ENCODE assay signal across 8 mouse cellular contexts in the genomic region with DNA sequence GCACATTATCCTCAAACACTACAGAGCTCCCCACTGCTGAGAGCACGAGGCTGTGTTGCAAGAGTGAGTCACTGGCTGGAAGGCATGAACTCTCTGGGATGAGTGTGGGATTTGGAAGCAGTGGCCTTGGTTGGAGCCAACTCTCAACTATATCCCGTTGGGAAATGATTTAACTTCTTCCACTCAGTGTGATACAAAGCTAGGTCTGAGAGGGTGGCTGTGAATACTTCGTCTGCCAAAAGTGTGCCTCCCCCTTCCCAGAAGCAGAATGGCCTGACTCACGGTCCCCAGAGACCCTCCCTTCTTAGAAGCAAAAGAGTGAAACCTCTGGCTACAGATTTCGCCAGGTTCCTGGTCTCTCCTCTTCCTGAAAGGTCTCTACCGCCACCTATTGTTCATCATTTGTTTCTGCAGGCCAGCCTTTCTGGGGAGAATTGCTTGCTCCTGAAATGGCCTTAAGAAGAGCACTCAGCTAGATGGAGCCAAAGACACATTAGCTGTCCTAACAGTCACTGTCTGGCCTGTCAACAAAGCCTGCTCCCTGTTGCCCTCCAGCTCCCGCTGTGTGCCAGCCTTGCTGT. TPM values are rescaled to one million over a fixed set of nuclear protein-coding genes. Genes with fewer than 3 reads are reported as not detected.
DNase-seq lines count a peak whose midpoint lies in the region; ATAC-seq and TF ChIP-seq lines count a peak whose summit lies in the region.

No protein-coding gene starts in this region.

- peaks cover 4% of the 10 kb centered on the region for H3K27me3 ChIP-seq in C2C12 (ENCODE audit: control insufficient read depth, insufficient read depth, insufficient read length)
- peaks cover 14% of the 10 kb centered on the region for H3K27me3 ChIP-seq in forebrain, embryonic 11.5 days (ENCODE audit: control insufficient read depth, insufficient read depth, low read length)
- peaks cover 3% of the 10 kb centered on the region; the same call in 1 of the 2 replicates for H3K27me3 ChIP-seq in heart, embryonic 14.5 days (ENCODE audit: control insufficient read depth, insufficient read depth, low read length)
- H3K27me3 ChIP-seq in kidney, postnatal 0 days (ENCODE audit: insufficient read depth, low read length): no peaks in the 10 kb centered on the region
- H3K27me3 ChIP-seq in liver, embryonic 11.5 days (replicated peaks; ENCODE audit: control insufficient read depth, insufficient read depth, low read length): no peaks in the 10 kb centered on the region

- no peaks in the 10 kb centered on the region for H3K4me1 ChIP-seq in forebrain, embryonic 11.5 days (replicated peaks; ENCODE audit: control insufficient read depth, insufficient read depth, low read length)
- peaks cover 0 to 2% of the 10 kb centered on the region in 2 experiments; a peak in 1 of 4 replicates for H3K4me1 ChIP-seq in heart, embryonic 14.5 days (ENCODE audit: control insufficient read depth in 2 of 2, insufficient read depth in 2 of 2, low read length in 2 of 2)
- H3K4me1 ChIP-seq in kidney, postnatal 0 days (replicated peaks; ENCODE audit: insufficient read depth, low read length): no peaks in the 10 kb centered on the region
- no peaks in the 10 kb centered on the region for H3K4me1 ChIP-seq in liver, embryonic 11.5 days (replicated peaks; ENCODE audit: control insufficient read depth, insufficient read depth, low read length)

- 8% methylated on average over 7 of the region's 7 CpGs for WGBS in forebrain, embryonic 11.5 days
- WGBS in heart, embryonic 14.5 days: 5% methylated on average over 7 of the region's 7 CpGs
- WGBS in kidney, postnatal 0 days: 5% methylated on average over 7 of the region's 7 CpGs
- 12% methylated on average over 7 of the region's 7 CpGs for WGBS in liver, embryonic 11.5 days

- peak; percentile 37 for TF ChIP-seq CTCF in C2C12 (IDR thresholded peaks at IDR 0.05; ENCODE audit: control insufficient read depth, insufficient read depth, insufficient read length)
- TF ChIP-seq CTCF in kidney, postnatal 0 days (IDR thresholded peaks at IDR 0.05; ENCODE audit: low read depth): peak; percentile 97

- DNase-seq in brain, embryonic 18.5 days (ENCODE audit: low read depth, low spot score): peak; percentile 83
- DNase-seq in forebrain, embryonic 11.5 days (ENCODE audit: low spot score): peak; percentile 75
- DNase-seq in kidney, postnatal 0 days (ENCODE audit: low spot score): peak; percentile 94
- DNase-seq in liver, embryonic 11.5 days (ENCODE audit: low spot score): peak; percentile 45
- DNase-seq in naive thymus-derived CD4-positive, alpha-beta T cell, adult 2 months (ENCODE audit: low read depth): peak; percentile 63
- DNase-seq in testis, postnatal 10 days (ENCODE audit: low spot score): peak; percentile 72

- peak; percentile 49 for ATAC-seq in forebrain, embryonic 11.5 days (replicated peaks; ENCODE audit: low FRiP score)
- peak; percentile 71 for ATAC-seq in heart, embryonic 14.5 days (ENCODE audit: insufficient number of reproducible peaks, insufficient read depth, low FRiP score, low read depth)
- ATAC-seq in kidney, postnatal 0 days (replicated peaks; ENCODE audit: low FRiP score, low read depth): peak; percentile 73
- peak; percentile 54 for ATAC-seq in liver, embryonic 11.5 days (replicated peaks; ENCODE audit: low FRiP score)

- H3K4me3 ChIP-seq in C2C12 (ENCODE audit: insufficient read depth, poor library complexity, severe bottlenecking): no peak overlapping the region
- H3K4me3 ChIP-seq in forebrain, embryonic 11.5 days (ENCODE audit: low read depth, low read length): no peak overlapping the region
- H3K4me3 ChIP-seq in heart, embryonic 14.5 days (ENCODE audit: control insufficient read depth in 1 of 2, insufficient read depth in 1 of 2, low read depth in 1 of 2, low read length in 2 of 2): no peak overlapping the region
- no peak overlapping the region for H3K4me3 ChIP-seq in kidney, postnatal 0 days (replicated peaks; ENCODE audit: low read depth, low read length)
- no peak overlapping the region for H3K4me3 ChIP-seq in liver, embryonic 11.5 days (ENCODE audit: low read depth, low read length)

- no peaks in the 10 kb centered on the region for H3K9me3 ChIP-seq in forebrain, embryonic 11.5 days (ENCODE audit: control insufficient read depth, low read length)
- H3K9me3 ChIP-seq in heart, embryonic 14.5 days (ENCODE audit: control insufficient read depth, low read length): no peaks in the 10 kb centered on the region
- H3K9me3 ChIP-seq in kidney, postnatal 0 days (replicated peaks; ENCODE audit: low read length): no peaks in the 10 kb centered on the region
- no peaks in the 10 kb centered on the region for H3K9me3 ChIP-seq in liver, embryonic 11.5 days (ENCODE audit: control insufficient read depth, low read length)

- no peaks in the 10 kb centered on the region for H3K79me2 ChIP-seq in C2C12 (ENCODE audit: control insufficient read depth, insufficient read depth)

- no peak overlapping the region for H3ac ChIP-seq in C2C12 (ENCODE audit: control insufficient read depth, insufficient read length, low read depth)

- no peak overlapping the region for H3K4me2 ChIP-seq in forebrain, embryonic 11.5 days (ENCODE audit: low read depth, low read length, severe bottlenecking)
- H3K4me2 ChIP-seq in heart, embryonic 14.5 days (ENCODE audit: low read length): peak overlapping the region; percentile 31
- H3K4me2 ChIP-seq in kidney, postnatal 0 days (ENCODE audit: low read length): peak overlapping the region; percentile 23; the same call in 1 of the 2 replicates
- 0 out of 2 replicates have a peak overlapping the region, but pooled peaks have one; percentile 17 for H3K4me2 ChIP-seq in liver, embryonic 11.5 days

- H3K79me3 ChIP-seq in C2C12 (ENCODE audit: low read depth): no peaks in the 10 kb centered on the region

- no peak overlapping the region for H3K9ac ChIP-seq in forebrain, embryonic 11.5 days (ENCODE audit: low read length)
- H3K9ac ChIP-seq in heart, embryonic 14.5 days (ENCODE audit: low read length): no peak overlapping the region
- H3K9ac ChIP-seq in kidney, postnatal 0 days (ENCODE audit: low read depth, low read length): no peak overlapping the region
- H3K9ac ChIP-seq in liver, embryonic 11.5 days (ENCODE audit: low read depth, low read length): 0 out of 2 replicates have a peak overlapping the region, but pooled peaks have one; percentile 9

- no peak overlapping the region for H3K27ac ChIP-seq in forebrain, embryonic 11.5 days (ENCODE audit: low read depth, low read length)
- no peak overlapping the region for H3K27ac ChIP-seq in heart, embryonic 14.5 days (replicated peaks in 1 of 2; ENCODE audit: control insufficient read depth in 1 of 2, insufficient read depth in 1 of 2, low read depth in 2 of 2, low read length in 2 of 2)
- H3K27ac ChIP-seq in kidney, postnatal 0 days: no peak overlapping the region
- H3K27ac ChIP-seq in liver, embryonic 11.5 days (ENCODE audit: low read depth, low read length): no peak overlapping the region

- no peaks in the 10 kb centered on the region for H3K36me3 ChIP-seq in C2C12 (ENCODE audit: control insufficient read depth, insufficient read depth)
- H3K36me3 ChIP-seq in forebrain, embryonic 11.5 days (ENCODE audit: control insufficient read depth, insufficient read depth, low read length): no peaks in the 10 kb centered on the region
- no peaks in the 10 kb centered on the region for H3K36me3 ChIP-seq in heart, embryonic 14.5 days (ENCODE audit: control insufficient read depth, insufficient read depth, low read length)
- H3K36me3 ChIP-seq in kidney, postnatal 0 days (ENCODE audit: insufficient read depth, low read length): no peaks in the 10 kb centered on the region
- H3K36me3 ChIP-seq in liver, embryonic 11.5 days (ENCODE audit: control insufficient read depth, insufficient read depth, low read length): no peaks in the 10 kb centered on the region

TF ChIP-seq in C2C12, 6 proteins besides CTCF, POLR2A, EP300 and RAD21:
- TF ChIP-seq MAX (IDR thresholded peaks at IDR 0.05) (peak; percentile 98), USF1 (IDR thresholded peaks at IDR 0.05; ENCODE audit: low read depth) (no peak), MYOD1 (IDR thresholded peaks at IDR 0.05; ENCODE audit: control insufficient read depth, insufficient read length, low read depth) (peak; percentile 24), CEBPB (IDR thresholded peaks at IDR 0.05; ENCODE audit: low read depth) (peak; percentile 95), MYOG (IDR thresholded peaks at IDR 0.05; ENCODE audit: control insufficient read depth, extremely low read depth, insufficient read length) (no peak), FOSL1 (IDR thresholded peaks at IDR 0.05; ENCODE audit: insufficient read depth, low read length, poor library complexity, severe bottlenecking) (peak; percentile 80)

RNA-seq across cellular contexts. Expression of gene Scmh1, which starts 24.2 kb away (rescaled TPM):
- polyA plus RNA-seq in C2C12 (2012; fragmentation: generic; extraction: Trizol): 40.9 TPM
- polyA plus RNA-seq in forebrain, embryonic 11.5 days (2014; fragmentation: Nextera tagmentation; extraction: Ambion mirVana): 46.1 and 46.4 TPM in 2 replicates
- polyA plus RNA-seq in heart, embryonic 14.5 days (2014; fragmentation: Nextera tagmentation; extraction: Ambion mirVana): 81.6 and 85.3 TPM in 2 replicates
- polyA plus RNA-seq in kidney, postnatal 0 days (2015; fragmentation: Nextera tagmentation; extraction: Ambion mirVana): 26.1 and 30.8 TPM in 2 replicates
- 22.6 and 33.8 TPM in 2 replicates for polyA plus RNA-seq in liver, embryonic 11.5 days (2014; fragmentation: Nextera tagmentation; extraction: Ambion mirVana)
